Mouse (Mus musculus): ENCODE results near the gene Kyat3. TPM values are rescaled to one million over a fixed set of nuclear protein-coding genes. Genes with fewer than 3 reads are reported as not detected.

Kyat3 gene
- polyA plus RNA-seq, 2 experiments = 5.1 to 8.4 TPM

DNA sequence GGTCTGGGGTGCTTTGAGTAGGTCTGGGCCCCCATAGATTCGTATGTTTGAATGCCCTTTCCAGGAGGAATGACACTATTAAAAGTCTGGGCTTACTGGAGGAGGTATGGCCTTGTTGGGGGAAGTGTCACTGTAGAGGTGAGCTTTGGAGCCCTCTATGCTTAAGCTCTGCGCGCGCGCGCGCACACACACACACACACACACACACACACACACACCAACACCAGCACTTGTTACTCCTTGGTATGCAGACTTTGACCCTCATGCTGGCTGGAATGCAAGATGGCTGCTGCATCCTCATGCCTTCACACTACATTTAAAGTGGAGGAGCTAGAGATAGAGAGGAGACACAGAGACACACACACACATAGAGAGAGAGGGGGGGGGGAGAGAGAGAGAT lies 46.8 kb downstream of the Kyat3 start:
- TF ChIP-seq CTCF (IDR thresholded peaks at IDR 0.05; ENCODE audit: low read depth) (no peak), EP300 (IDR thresholded peaks at IDR 0.05; ENCODE audit: low read depth) (no peak)
- H3K4me3 ChIP-seq (ENCODE audit: insufficient read depth in 1 of 2, low read depth in 2 of 2, low read length in 2 of 2) = no peak overlapping the region
- H3K36me3 ChIP-seq (replicated peaks; ENCODE audit: control insufficient read depth, insufficient read depth, low read depth) = no peaks in the 10 kb centered on the region
- H3K4me1 ChIP-seq (replicated peaks; ENCODE audit: control insufficient read depth in 2 of 2, insufficient read depth in 2 of 2, low read length in 1 of 2) = no peaks in the 10 kb centered on the region; a peak in 1 of 4 replicates
- no peaks in the 10 kb centered on the region for H3K9me3 ChIP-seq (ENCODE audit: control insufficient read depth, low read length)
- DNase-seq (ENCODE audit: low read depth in 3 of 3, low spot score in 3 of 3) (no peak), ATAC-seq (ENCODE audit: insufficient read depth) (0 out of 2 replicates have a peak, but pooled peaks have one; percentile 33)
- whole genome bisulfite sequencing (ENCODE audit: insufficient replicate concordance) = 87% methylated on average over 7 of the region's 7 CpGs
- H3K4me2 ChIP-seq (ENCODE audit: low read depth) = no peak overlapping the region
- H3K9ac ChIP-seq (replicated peaks) = no peak overlapping the region
- no peak overlapping the region for H3K27ac ChIP-seq
- H3K27me3 ChIP-seq (ENCODE audit: control insufficient read depth, insufficient read depth, low read length) = no peaks in the 10 kb centered on the region

DNA sequence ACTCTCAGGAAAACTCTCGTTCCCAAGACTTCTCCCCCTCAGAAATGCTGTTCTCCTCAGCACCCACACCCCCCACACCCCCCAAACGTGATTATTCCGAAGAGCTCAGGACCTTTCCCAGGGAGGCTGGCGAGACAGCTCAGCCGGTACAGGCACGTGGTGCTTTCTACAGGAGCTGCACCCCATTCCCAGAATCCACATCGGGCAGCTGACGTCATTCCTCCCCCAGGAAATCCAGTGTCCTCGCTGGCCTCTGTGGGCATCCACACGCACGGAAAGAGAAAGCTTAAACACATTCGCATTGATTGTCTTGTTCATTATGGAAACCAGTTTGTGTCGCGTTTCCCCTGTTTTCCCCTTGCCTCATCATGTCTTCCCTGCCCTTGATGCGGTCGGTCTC lies 48.3 kb downstream of the Kyat3 start:
- no peaks in the 10 kb centered on the region; a peak in 1 of 4 replicates for H3K4me1 ChIP-seq (replicated peaks; ENCODE audit: control insufficient read depth in 2 of 2, insufficient read depth in 2 of 2, low read length in 1 of 2)
- H3K27ac ChIP-seq = no peak overlapping the region
- H3K4me3 ChIP-seq (ENCODE audit: insufficient read depth in 1 of 2, low read depth in 2 of 2, low read length in 2 of 2) = no peak overlapping the region
- DNase-seq (ENCODE audit: low read depth in 3 of 3, low spot score in 3 of 3) = no peak
- WGBS (ENCODE audit: insufficient replicate concordance) = 73% methylated on average over 16 of the region's 16 CpGs
- no peak overlapping the region for H3K9ac ChIP-seq (replicated peaks)
- no peaks in the 10 kb centered on the region for H3K27me3 ChIP-seq (ENCODE audit: control insufficient read depth, insufficient read depth, low read length)
- ATAC-seq (ENCODE audit: insufficient read depth) = no peak
- no peak overlapping the region for H3K4me2 ChIP-seq (ENCODE audit: low read depth)
- TF ChIP-seq CTCF (IDR thresholded peaks at IDR 0.05; ENCODE audit: low read depth) (no peak), EP300 (IDR thresholded peaks at IDR 0.05; ENCODE audit: low read depth) (no peak)
- H3K36me3 ChIP-seq (replicated peaks; ENCODE audit: control insufficient read depth, insufficient read depth, low read depth) = no peaks in the 10 kb centered on the region
- H3K9me3 ChIP-seq (ENCODE audit: control insufficient read depth, low read length) = no peaks in the 10 kb centered on the region

DNA sequence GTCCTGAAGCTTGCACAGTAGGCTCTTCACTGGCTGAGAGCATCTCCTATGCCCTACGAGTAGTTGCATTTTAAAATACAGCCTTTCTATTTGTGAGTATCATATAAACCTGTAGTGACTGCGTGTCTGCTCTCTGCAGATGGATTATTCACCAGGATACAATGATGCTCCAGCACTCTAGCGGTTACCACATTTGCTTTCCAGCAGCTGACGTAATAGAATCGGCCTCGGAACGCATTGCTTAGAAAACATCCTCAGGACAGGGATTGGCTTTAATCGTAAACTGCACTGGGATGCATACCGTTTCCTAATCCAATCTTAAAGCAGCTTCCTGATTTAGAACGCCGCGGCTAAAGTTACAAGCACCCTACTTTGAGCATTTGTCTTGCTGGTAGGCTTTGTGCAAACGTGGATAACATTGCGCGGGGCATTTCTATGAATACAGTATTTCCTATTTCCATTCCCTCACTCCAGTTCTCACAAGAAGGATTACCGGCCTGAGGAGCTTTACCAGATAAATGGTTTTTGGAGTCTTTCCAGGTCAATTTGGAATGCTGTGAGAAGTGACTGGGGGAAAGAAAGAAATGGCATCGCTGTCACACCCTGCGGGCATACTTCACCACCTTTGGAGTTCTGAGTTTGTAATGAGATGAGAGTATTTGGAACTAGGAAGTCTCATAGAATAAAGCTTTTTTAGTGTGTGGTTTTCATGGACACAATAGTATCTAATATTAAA lies 54.4 kb downstream of the Kyat3 start:
- H3K36me3 ChIP-seq (replicated peaks; ENCODE audit: control insufficient read depth, insufficient read depth, low read depth) = no peaks in the 10 kb centered on the region
- 80% methylated on average over 18 of the region's 18 CpGs for WGBS (ENCODE audit: insufficient replicate concordance)
- H3K27me3 ChIP-seq (ENCODE audit: control insufficient read depth, insufficient read depth, low read length) = no peaks in the 10 kb centered on the region
- no peak for ATAC-seq (ENCODE audit: insufficient read depth)
- no peak overlapping the region for H3K27ac ChIP-seq
- TF ChIP-seq CTCF (IDR thresholded peaks at IDR 0.05; ENCODE audit: low read depth) = no peak
- no peak overlapping the region for H3K4me3 ChIP-seq (ENCODE audit: insufficient read depth in 1 of 2, low read depth in 2 of 2, low read length in 2 of 2)
- H3K4me1 ChIP-seq (replicated peaks; ENCODE audit: control insufficient read depth in 2 of 2, insufficient read depth in 2 of 2, low read length in 1 of 2) = peaks cover 5 to 10% of the 10 kb centered on the region in 2 experiments
- no peak for DNase-seq (ENCODE audit: low read depth in 3 of 3, low spot score in 3 of 3)
- no peaks in the 10 kb centered on the region for H3K9me3 ChIP-seq (ENCODE audit: control insufficient read depth, low read length)
- H3K9ac ChIP-seq (replicated peaks) = no peak overlapping the region
- H3K4me2 ChIP-seq (ENCODE audit: low read depth) = no peak overlapping the region

DNA sequence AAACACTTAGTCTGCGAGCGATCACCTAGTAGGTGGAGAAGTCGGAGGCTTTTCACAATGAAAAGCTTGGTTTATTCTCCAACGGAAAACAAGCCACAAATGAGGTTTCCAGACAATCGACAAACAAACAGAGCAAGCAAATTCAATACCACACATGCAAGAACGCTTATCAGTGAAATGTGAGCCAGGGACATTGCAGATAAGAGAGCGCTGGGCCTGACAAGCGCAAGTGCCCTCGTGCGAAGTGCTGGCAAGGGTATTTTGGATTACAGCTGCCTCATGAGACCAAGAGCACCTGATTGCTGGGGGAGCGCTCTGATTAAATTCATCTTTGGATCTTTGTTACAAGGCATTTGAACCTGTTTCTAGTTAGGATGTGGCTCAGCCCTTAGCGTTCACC lies 57.0 kb downstream of the Kyat3 start:
- no peak overlapping the region for H3K4me3 ChIP-seq (ENCODE audit: insufficient read depth in 1 of 2, low read depth in 2 of 2, low read length in 2 of 2)
- H3K4me1 ChIP-seq (replicated peaks; ENCODE audit: control insufficient read depth in 2 of 2, insufficient read depth in 2 of 2, low read length in 1 of 2) = peaks cover 5 to 10% of the 10 kb centered on the region in 2 experiments
- no peaks in the 10 kb centered on the region for H3K36me3 ChIP-seq (replicated peaks; ENCODE audit: control insufficient read depth, insufficient read depth, low read depth)
- no peaks in the 10 kb centered on the region for H3K27me3 ChIP-seq (ENCODE audit: control insufficient read depth, insufficient read depth, low read length)
- TF ChIP-seq EP300 (IDR thresholded peaks at IDR 0.05; ENCODE audit: low read depth) = peak; percentile 78
- TF ChIP-seq CTCF (IDR thresholded peaks at IDR 0.05; ENCODE audit: low read depth) = no peak
- no peaks in the 10 kb centered on the region for H3K9me3 ChIP-seq (ENCODE audit: control insufficient read depth, low read length)
- DNase-seq (ENCODE audit: low read depth in 3 of 3, low spot score in 3 of 3) (peak; percentile 44 to 52 (median 47)), ATAC-seq (ENCODE audit: insufficient read depth) (peak; percentile 80)
- peak overlapping the region; percentile 40 for H3K4me2 ChIP-seq (ENCODE audit: low read depth)
- WGBS (ENCODE audit: insufficient replicate concordance) = 11% methylated on average over 12 of the region's 12 CpGs
- H3K27ac ChIP-seq = no peak overlapping the region
- H3K9ac ChIP-seq (replicated peaks) = no peak overlapping the region

DNA sequence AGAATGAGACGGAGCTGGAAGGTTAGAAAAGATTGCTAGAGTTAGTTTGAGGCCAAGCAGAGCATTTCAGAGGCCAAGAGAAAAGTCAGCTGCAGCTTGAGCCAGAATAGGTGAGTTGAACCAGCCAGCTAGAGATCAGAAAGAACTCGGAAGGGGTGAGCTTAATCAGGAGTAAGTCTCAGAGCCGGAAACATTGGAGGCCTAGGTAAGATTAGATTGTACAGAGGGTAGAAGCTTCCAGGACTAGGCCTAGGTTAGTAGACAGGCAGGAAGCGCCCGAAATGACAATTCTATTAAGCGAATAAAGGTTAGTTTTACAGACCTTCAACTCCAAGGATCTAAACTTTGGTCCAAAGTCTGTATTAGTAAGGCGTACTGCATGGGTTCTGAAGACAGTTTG lies 57.7 kb downstream of the Kyat3 start:
- Histone ChIP-seq H3K4me2 (ENCODE audit: low read depth) (no peak overlapping the region), H3K27ac (no peak overlapping the region), H3K9ac (replicated peaks) (no peak overlapping the region), H3K4me3 (ENCODE audit: insufficient read depth in 1 of 2, low read depth in 2 of 2, low read length in 2 of 2) (no peak overlapping the region), H3K27me3 (ENCODE audit: control insufficient read depth, insufficient read depth, low read length) (no peaks in the 10 kb centered on the region), H3K36me3 (replicated peaks; ENCODE audit: control insufficient read depth, insufficient read depth, low read depth) (no peaks in the 10 kb centered on the region), H3K9me3 (ENCODE audit: control insufficient read depth, low read length) (no peaks in the 10 kb centered on the region), H3K4me1 (replicated peaks; ENCODE audit: control insufficient read depth in 2 of 2, insufficient read depth in 2 of 2, low read length in 1 of 2) (peaks cover 5 to 10% of the 10 kb centered on the region in 2 experiments)
- no peak for ATAC-seq (ENCODE audit: insufficient read depth)
- DNase-seq (ENCODE audit: low read depth in 3 of 3, low spot score in 3 of 3) = no peak
- WGBS (ENCODE audit: insufficient replicate concordance) = 62% methylated on average over 7 of the region's 7 CpGs
- TF ChIP-seq CTCF (IDR thresholded peaks at IDR 0.05; ENCODE audit: low read depth) (no peak), EP300 (IDR thresholded peaks at IDR 0.05; ENCODE audit: low read depth) (no peak)
